Mouse (Mus musculus) NIH3T3 (cell line): Measurements from ENCODE around the gene Pnp2.
"Not testable (repeated sequence)": the region's sequence is repeated elsewhere in the genome, so short reads cannot be mapped to it uniquely, and the experiment has no call there.

Experiments used
- DNase-seq: peaks from one replicate; pipeline ENCODE4 v3.0.0-alpha.2; 2012; ENCODE audit warnings: low read depth

Gene Pnp2

DNA sequence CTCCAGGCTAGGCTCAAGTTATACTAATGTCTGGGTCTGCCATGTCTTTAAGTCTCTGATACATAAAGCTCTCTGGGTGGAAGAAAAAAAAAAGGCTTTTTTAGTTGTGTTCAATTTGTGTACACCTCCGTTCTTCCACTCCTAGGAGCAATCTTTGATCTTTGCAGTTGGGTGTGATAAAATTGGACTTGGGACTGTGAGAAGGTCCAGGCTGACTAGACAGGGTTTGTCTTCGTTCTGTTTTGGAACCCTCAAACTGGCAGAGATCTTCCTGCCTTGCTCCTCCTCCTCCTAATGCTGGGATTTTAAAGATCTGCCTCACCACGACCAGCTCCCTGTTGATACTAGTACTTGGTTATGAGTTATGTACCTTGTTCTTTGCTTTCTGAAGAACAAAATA, 1.4 kb downstream of the Pnp2 start:
- DNase-seq: not testable (repeated sequence)

DNA sequence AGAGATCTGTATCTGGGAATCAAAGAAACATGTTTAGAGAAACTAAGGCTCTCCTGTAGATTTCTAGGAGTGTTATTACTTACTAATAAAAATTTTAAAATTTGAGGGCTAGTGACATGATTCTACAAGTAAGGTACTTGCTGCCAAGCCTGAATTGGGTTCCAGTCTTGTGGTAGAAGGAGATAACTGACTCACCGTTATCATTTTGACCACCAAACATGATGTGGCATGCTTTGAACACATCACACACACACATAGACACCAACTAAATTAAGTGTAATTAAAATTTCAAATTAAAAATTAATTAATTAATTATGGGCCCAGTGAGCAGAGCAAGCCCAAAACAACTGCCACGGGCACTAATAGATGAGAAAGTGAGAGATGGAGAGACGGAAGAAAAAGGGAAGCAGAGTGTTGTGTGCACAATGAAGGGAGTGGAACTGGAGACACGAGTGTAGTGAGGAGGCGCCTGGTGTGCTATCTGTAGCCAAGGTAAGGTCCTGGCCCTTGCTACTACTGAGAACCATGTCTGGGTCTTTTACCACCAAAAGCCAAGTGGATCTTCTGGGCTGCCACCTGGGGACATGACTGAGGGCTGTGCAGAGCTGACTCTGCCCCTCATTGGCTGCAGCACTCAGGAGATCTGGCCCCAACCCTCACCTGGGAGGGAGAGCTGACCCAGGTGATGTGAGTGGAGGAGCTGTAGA, 2.6 kb downstream of the Pnp2 start:
- not testable (repeated sequence) for DNase-seq

DNA sequence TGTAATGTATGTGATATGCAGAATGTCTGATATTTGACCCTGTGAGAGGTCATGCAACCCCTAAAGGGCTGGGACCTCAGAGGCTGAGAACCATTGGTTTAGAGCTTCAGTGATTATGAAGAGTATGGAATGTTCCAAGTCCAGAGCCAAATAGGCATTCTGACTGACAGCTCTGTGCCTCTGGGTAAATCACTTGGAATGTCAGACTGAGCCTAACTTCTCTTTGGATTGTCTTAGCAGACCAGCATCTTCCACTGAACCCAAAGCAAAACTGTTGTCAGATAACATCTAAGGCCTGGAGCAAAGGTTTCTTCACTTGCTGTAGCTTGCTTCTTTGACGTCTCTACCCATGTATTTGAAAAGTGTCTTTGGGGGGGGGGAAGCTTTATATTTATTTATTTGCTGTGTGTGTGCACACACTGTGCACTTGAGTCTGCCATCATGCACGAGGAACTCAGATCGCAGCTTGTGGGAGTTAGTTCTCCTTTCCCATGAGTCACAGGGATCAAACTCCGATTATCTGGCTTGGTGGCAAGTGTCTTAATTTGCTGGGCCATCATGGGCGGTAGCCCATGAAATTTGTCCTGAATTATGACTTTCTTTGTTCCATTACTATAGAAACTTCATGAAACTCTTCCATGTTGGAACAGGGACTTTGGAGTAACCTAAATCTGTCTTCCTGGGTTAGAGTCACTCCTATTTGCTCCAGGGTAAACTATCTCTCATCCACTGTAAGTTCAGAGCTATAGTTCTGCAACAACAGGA, 12.6 kb downstream of the Pnp2 start:
- DNase-seq: peak; percentile 21

DNA sequence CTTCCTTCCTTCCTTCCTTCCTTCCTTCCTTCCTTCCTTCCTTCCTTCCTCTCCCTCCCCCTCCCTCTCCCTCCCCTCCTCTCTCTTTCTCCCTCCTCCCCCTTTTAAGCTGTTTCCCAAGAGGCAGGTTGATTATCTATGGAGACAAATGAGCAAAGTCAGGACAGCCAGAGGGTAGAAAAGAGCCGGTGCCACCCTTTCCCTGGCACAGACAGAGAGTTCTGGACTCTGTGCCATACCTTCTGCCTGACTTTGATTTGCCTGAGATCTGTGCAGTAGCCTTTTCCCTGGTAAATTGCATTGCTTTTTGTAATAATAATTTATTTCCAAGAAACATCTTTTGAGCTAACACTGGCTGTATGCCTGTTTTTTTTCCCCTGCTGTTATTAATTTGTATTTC, 13.2 kb downstream of the Pnp2 start:
- no peak for DNase-seq

DNA sequence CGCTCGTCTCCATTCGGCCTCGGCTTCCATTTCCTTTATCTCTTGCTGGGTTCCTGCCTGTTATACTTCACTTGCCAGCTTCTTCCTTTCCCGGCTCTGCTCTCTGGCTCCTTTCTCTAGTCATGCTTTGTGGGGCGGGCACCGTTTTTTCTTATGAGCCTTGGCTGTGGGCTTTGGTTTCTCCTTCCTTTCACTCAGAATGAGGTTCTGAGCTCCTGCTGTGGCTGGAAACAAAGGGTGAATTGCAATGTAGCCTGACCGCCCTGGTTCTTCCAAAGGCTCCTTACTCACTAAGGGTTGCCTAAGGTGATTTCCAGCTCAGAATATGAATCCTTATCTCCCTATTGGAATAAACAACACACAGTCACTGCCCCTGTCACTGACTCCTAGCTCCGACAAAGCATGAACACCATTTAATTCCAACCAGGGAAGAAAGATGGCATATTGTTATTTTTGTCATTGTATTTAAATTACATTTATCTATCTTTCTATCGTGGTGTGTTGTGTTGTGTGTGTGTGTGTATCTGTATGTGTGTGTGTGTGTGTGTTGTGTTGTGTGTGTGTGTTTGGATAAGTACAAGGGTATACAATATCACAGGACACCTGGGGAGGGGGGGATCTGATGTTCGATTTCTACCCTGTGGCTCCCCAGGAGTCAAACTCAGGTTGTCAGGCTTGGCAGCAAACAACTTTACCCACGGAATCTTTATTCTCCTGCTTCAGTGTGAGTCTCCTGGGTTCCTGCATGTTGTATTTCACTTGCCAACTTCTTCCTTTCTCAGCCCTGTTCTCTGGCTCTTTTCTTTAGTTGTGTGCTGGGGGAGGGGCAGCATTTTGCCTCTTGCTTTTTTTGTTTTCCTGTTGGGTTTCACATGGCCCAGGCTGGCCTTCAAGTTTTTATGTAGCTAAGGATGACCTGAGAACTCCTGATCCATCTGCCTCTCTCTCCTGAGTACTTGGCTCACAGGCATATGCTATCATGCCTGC, 14.1 kb downstream of the Pnp2 start:
- no peak for DNase-seq

DNA sequence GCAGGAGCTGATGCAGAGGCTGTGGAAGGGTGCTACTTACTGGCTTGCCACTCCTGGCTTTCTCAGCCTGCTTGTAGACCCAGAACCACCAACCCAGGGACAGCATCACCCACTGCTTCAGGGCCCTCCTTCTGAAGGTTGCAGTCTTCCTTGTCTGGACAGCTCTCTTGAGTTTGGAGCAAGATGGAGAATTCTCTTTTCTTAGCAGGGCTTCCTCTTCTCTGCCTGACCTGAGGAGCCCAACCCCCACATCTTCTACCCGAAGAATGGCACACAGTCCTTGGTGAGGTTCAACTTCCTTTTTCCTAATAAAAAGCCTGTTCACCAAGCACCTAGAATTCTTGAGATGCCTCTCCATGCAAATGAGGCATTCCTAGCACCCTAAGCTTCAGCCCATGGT, 15.0 kb downstream of the Pnp2 start:
- no peak for DNase-seq

DNA sequence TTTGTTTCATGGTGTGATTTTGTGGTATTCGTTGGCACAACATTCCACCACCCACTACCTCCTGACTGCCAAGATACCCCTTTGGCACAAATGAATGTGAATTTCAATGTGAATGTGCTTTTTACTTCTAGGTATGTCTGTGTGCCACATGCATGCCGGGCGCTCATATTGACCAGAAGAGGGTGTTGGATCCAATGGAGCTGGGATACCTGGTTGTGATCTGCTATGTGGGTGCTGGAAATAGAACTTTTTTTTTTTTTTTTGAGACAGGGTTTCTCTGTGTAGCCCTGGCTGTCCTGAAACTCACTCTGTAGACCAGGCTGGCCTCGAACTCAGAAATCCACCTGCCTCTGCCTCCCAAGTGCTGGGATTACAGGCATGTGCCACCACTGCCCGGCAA, 17.3 kb downstream of the Pnp2 start:
- DNase-seq: not testable (repeated sequence)

DNA sequence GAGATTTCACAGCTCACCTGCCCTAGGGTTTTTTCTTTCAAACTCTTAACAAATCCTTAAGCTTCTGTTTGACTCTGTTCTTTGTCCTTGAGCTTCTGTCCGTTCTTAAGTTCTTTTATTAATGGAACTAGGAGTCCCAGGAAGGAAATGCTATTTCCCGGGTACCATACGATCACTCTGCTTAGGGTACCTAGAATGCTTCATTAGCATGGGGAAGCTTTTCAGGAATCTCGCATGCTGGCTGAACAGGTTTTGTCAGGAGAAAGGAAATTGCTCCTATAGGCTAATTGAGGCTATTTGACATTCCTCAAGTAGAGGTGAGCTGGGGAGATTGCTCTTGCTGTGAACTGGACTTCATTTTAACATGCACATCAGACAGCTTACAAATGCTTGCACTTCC, 17.9 kb downstream of the Pnp2 start:
- DNase-seq: no peak

DNA sequence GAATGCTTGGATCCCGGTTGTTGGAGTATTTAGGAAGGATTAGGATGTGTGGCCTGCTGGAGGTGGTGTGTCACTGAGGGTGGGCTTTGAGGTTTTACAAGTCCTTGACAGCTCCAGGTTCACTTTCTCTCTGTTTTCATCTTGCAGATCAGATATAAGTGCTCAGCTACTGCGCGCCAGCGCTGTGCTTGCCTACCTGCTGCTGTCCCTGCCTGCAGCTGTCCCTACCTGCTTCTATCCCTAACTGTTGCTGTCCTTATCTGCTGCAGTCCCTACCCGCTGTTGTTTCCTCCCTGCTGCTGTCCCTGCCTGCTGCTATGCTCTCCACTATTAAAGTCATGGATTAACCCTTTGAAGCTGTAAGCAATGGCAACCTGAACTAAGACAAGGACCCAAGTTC, 19.2 kb downstream of the Pnp2 start:
- DNase-seq: no peak

DNA sequence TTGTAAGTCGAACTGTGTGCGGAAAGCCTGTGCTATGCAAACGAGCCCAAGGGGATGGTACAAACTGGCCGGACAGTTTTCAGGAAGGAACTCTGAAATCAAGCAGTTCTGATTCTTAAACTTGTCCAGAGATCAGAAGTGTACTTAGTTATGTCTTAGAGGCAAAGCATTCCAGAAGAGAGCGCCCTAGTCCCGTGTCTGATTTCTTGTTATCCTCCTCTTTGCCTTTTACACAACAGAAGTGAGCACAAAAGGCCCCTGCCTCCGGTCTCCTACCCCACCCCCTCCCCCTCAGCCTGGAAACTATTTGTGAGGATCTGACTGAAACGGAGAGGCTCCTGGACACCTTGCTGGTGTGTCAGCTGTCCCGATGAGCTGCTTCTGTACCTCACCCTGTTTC, 20.9 kb downstream of the Pnp2 start:
- DNase-seq: no peak

DNA sequence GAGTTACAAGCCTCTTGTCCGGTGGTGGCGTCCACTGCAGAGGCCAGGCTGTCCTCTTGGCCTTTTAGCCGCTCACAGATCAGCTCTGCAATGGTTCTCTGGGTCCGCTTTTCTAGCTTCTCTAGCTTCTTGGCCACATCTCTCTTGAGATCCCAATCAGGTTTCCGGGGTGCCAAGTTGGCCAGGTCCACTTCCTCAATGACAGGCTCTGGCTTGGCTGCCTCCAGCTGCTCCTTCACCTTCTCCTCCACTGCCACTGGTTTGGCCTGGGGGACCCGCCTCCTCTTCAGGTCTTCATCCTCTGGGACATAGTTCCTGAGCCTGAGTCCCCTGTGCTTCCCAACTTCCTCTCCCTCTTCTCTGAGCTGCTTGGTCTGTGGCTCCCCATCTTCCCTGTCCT, 22.7 kb downstream of the Pnp2 start:
- not testable (repeated sequence) for DNase-seq

DNA sequence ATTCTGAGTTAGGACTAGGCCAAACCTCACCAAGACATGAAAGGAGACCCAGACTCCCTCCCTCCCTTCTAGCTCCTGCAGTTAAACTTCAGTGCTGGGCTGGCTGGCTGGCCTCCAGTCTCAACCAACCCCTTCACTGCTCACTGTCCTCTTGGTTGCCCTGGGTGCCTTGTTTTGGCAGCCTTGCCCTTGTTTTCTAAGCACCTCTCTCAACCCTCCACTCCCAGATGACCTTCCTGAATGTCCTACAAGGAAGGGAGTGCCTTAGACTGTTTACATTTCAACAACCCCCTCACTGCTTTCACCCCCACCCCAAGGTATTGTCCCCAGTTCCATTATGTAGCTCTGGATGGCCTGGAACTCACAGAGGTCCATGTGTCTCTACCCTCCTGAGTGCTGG, 23.8 kb downstream of the Pnp2 start:
- no peak for DNase-seq

DNA sequence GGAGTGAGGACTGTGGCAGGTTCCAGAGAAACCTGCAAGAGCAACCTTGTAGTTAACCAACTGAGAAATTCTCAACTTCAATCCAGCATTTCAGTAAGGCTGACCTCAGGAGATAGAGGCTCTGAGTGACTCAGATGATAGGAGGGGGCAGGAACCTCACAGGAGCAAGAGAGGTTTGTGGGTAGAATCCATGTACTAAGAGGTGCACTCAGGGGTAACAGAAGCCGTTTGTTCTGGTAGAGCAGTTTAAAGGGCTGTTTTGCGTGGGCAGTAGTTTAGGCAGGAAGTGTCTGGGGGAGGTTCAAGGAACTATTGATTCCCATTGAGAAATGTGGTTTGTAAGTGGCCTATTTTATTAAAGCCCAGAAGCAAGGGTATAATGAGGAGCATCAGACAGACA, 25.4 kb downstream of the Pnp2 start:
- DNase-seq: no peak

DNA sequence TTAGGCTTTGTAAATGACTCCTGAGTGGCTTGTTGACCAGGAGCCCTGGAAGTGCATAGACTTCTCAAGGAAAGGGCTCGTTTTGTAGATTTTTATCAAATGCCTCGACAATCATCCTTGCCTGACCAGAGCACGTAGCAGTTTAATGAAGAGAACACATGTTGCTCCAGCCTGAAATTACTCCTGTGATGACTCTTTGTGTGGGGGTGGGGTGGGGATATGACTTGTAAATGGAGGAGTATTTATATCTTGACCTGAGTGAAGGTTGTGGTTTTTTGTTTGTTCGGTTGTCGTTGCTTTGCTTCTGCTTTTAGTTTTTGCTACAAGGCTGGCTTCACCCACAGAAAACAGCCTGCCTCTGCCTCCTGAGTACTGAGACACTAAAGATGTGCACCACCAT, 26.0 kb downstream of the Pnp2 start:
- DNase-seq: peak; percentile 1

DNA sequence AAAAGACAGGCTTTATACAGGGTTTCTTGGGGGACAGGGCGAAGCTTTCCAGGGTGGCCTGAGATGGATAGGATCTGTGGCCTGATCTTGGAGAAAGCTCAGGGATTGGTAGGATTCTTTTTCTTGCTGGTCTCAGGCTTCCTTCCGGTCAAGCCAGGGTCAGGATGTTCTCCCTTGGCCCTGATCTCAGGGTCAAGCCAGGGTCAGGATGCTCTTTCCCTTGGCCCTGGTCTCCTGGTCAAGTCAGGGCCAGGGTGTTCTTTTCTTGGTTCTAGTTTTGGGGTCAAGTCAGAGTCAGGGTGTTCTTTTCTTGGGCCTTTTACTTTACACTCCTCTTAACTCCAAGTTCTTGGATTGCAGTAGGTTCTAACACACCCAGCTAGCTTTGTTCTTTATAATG, 31.9 kb downstream of the Pnp2 start:
- no peak for DNase-seq

DNA sequence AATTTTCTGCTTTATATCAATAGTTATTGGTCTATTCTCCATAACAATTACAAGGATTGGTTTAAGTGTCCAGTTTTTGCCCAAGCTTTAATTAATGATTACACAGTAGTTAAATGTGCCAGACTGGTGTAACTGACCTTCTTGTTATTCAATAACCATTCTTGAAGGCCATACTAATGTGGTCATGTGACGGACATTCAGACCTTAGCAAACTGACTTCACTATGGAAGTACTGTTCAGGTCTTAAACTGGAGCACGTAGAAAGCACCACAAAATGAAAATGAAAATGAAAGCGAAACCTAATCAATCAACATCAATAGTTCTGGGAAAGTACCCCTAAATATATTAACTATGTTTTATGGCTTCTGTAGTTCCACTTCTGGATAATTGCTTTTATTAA, 35.2 kb downstream of the Pnp2 start:
- DNase-seq: no peak

DNA sequence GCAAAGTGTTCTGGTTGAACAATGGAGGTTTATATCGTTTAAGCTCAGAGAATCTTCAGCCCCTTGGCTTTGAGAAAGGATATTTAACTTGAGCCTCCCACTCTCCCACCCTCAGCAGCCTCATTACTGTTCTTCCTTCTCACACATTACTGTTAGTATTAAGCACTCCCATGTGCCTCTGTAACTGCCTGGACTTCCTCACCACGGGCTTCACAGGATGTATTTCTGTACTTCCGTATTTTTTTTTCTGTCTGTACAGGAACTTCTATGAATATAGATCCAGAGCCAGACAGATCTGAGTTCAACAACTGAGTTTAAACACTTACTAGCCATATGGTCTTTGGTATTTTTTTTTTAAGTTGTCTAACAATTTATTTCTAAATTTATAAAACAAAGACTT, 41.3 kb downstream of the Pnp2 start:
- no peak for DNase-seq

DNA sequence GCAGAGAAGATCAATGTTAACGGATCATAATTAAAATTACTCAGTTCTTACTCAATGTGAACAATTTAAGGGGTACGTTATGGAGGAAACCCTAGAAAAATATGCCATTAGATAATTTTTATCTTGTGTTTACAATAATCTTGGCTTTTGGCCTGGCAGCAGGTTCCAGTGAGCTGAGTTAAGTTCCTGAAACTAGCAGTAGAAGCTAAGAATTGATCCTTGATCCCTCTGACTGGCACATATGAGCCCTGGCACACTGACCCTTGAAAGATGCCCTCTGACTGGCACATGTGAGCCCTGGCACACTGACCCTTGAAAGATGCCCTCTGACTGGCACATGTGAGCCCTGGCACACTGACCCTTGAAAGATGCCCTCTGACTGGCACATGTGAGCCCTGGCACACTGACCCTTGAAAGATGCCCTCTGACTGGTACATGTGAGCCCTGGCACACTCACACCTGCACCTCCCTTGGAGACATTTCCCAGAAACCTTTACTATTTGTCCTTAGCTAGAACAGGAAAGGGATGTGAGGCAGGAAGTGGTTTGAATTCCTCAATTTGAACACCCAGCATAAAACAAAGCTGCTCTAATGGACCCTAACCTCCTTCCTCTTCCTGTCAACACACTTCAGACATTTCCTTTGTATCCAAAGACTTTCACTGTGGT, 42.3 kb downstream of the Pnp2 start:
- no peak for DNase-seq

DNA sequence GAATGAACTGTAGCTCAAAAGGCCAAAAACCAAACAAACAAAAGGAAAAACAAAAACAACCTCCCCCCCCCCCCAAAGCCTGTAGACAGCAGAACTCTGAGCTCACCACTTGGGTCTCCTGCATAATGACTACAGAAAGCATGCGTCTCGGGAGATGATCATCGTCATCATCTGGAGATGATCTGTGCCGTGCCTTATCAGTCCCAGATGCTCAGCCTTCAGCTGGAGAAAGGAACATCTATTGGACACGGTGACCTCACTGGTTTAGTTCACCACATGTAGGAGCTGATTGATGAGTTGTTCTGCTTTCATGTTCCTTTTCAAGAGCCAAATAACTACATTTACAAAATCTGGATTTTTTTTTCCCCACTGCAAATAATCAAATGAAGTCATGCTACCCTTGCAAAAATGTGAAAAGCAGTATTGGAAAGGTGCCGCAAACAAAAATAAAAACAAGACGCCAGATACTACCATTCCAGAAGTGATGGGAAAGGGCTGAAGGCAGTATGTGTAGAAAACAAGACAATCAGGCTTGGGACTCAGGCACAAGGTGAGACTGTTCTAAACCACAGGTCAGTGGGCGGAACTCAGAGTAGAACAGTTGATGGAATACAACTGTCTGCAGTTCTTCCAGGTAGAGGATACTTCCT, 51.5 kb downstream of the Pnp2 start, which contains the start of gene Rnase10:
TSS of gene Rnase10 (plus strand) at position 600 of the 650 bp plus-strand sequence.
- peak; percentile 75 for DNase-seq

DNA sequence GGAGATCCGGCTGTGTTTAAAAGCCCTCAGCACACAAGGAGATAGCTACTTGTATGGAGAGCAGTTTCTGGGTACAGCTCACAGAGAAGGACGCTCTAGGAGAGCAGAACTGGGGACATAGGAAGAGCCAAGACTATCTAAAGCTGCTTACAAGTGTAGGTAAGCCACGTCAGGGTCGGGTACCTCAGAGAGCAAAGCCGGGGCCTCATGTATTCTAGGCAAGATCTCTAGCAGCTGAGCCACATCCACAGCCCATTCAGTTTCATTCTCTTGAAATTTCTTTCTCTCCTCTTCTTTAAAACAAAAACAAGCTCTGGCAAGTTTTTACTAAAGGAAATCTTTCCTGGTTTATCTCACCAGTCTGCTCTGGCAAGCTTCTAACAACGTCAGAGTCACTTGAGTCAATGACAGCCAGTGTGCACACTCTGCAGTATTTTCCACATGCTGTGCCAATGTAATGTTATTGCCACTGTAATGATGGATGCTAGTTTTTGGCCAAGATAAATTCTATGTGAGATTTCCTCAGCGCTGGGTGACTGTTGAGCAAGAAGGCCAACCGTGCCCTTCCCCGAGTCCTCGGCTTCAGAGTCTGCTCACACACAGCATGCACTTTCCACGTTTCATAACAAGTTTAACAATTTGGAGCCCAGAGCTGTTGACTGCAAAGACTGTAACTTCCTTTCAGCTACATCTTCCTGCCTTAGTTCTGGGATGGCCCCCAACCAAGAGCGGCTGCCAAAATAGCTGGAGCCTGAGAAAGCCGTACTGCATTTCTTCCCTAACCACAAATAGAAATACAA, 52.3 kb downstream of the Pnp2 start:
- peak; percentile 92 for DNase-seq

DNA sequence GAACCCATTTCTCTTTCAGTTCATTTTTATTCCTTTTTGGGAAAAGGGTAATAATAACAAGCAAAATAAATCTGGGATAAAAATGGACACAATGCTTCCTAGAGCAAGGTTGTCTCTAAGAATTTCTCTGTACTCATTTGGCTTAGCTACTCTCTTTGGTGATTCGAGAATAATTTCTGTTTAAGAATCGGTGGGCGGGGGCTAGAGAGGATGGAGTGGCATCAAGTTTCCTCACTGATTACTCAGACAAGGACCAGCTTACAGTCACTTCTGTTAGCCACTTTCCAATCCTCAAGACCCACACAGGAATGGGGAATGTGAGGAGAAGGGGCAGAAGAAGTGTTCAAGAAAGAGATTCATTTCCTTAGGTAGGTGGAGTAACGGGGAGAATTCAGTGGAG, 53.0 kb downstream of the Pnp2 start:
- DNase-seq: peak; percentile 58
